Comparison of ENCODE assay signal across 8 mouse cellular contexts in genomic region chr4:150583777-150584135, GRCm38 (mm10).
DNase-seq lines count a peak whose midpoint lies in the region; ATAC-seq and TF ChIP-seq lines count a peak whose summit lies in the region.

No protein-coding gene starts in this region.

- H3K4me1 ChIP-seq in testis, adult 2 months (ENCODE audit: control insufficient read depth, insufficient read depth, low read length): peaks cover 2% of the 10 kb centered on the region
- peaks cover 53% of the 10 kb centered on the region for H3K4me1 ChIP-seq in limb, embryonic 12.5 days (replicated peaks)
- H3K4me1 ChIP-seq in stomach, embryonic 15.5 days: peaks cover 57% of the 10 kb centered on the region

- no peaks in the 10 kb centered on the region for H3K36me3 ChIP-seq in testis, adult 2 months (ENCODE audit: control insufficient read depth, insufficient read depth, low read length)
- 0 out of 2 replicates have a peak, but pooled peaks cover 3% of the 10 kb centered on the region for H3K36me3 ChIP-seq in limb, embryonic 12.5 days
- no peaks in the 10 kb centered on the region for H3K36me3 ChIP-seq in stomach, embryonic 15.5 days

- no peaks in the 10 kb centered on the region for H3K9me3 ChIP-seq in limb, embryonic 12.5 days
- no peaks in the 10 kb centered on the region for H3K9me3 ChIP-seq in stomach, embryonic 15.5 days

- no peaks in the 10 kb centered on the region for H3K27me3 ChIP-seq in testis, adult 2 months (ENCODE audit: control insufficient read depth, insufficient read depth, low read length)
- no peaks in the 10 kb centered on the region for H3K27me3 ChIP-seq in limb, embryonic 12.5 days
- H3K27me3 ChIP-seq in stomach, embryonic 15.5 days (replicated peaks): no peaks in the 10 kb centered on the region

- H3K4me2 ChIP-seq in limb, embryonic 12.5 days: peak overlapping the region; percentile 37
- H3K4me2 ChIP-seq in stomach, embryonic 15.5 days: peak overlapping the region; percentile 38

- intact Hi-C loops in gastrocnemius, postnatal 36 days (cut with DNase I): no loop called here

- DNase-seq in adrenal gland, postnatal 14 days: peak; percentile 65
- DNase-seq in adrenal gland, adult (ENCODE audit: inconsistent age in 2 of 2, low spot score in 1 of 2): no peak
- DNase-seq in testis, postnatal 10 days (ENCODE audit: low spot score): no peak
- DNase-seq in gastrocnemius, postnatal 36 days: no peak

- H3K4me3 ChIP-seq in testis, adult 2 months (ENCODE audit: control insufficient read depth, low read depth, low read length): no peak overlapping the region
- H3K4me3 ChIP-seq in limb, embryonic 12.5 days (replicated peaks): no peak overlapping the region
- H3K4me3 ChIP-seq in stomach, embryonic 15.5 days (replicated peaks): 0 out of 2 replicates have a peak overlapping the region, but pooled peaks have one; percentile 2

- ATAC-seq in limb, embryonic 12.5 days (ENCODE audit: insufficient number of reproducible peaks, insufficient read depth, low FRiP score, low TSS enrichment, low read depth): 0 out of 2 replicates have a peak, but pooled peaks have one; percentile 28
- ATAC-seq in stomach, embryonic 15.5 days (ENCODE audit: insufficient read depth, low FRiP score, low read depth): peak; percentile 76
- no peak for ATAC-seq in granulocyte monocyte progenitor cell, adult 5-6 weeks (replicated peaks; ENCODE audit: poor library complexity, severe bottlenecking)

- H3K9ac ChIP-seq in limb, embryonic 12.5 days (replicated peaks): no peak overlapping the region
- no peak overlapping the region for H3K9ac ChIP-seq in stomach, embryonic 15.5 days

- TF ChIP-seq CTCF in testis, adult 2 months (IDR thresholded peaks at IDR 0.05; ENCODE audit: control insufficient read depth, insufficient read depth, insufficient replicate concordance, low read depth, low read length): no peak

- peak overlapping the region; percentile 83 for H3K27ac ChIP-seq in testis, adult 2 months (ENCODE audit: control insufficient read depth, insufficient read depth, low read depth, low read length)
- H3K27ac ChIP-seq in limb, embryonic 12.5 days: peak overlapping the region; percentile 93
- peak overlapping the region; percentile 90 for H3K27ac ChIP-seq in stomach, embryonic 15.5 days

- TF ChIP-seq POLR2A in testis, adult 2 months (IDR thresholded peaks at IDR 0.05; ENCODE audit: control insufficient read depth, low read depth, low read length): no peak

- WGBS in limb, embryonic 12.5 days: 50% methylated on average over 3 of the region's 3 CpGs
- WGBS in stomach, embryonic 15.5 days: 17% methylated on average over 3 of the region's 3 CpGs
